Mouse (Mus musculus) lung, embryonic 15.5 days (tissue): ENCODE measurements around the gene Nsun4. TPM values are rescaled to one million over a fixed set of nuclear protein-coding genes. Genes with fewer than 3 reads are reported as not detected.

Experiments used
- ATAC-seq: fragments of 200-750 bp; cut with Nextera tagmentation; 2 replicates; pipeline ENCODE4 v1.8.0; 2017; ENCODE audit warnings: moderate number of reproducible peaks, borderline replicate concordance; ENCODE audit not compliant: low FRiP score, low TSS enrichment; ENCODE audit errors: extremely low read depth
- H3K27ac ChIP-seq: fragments of 300-500 bp; sonication (generic); 2 replicates; pipeline ENCODE4 v1.5.1; 2015; ENCODE audit warnings: moderate library complexity, mild to moderate bottlenecking, inconsistent platforms
- H3K27me3 ChIP-seq: fragments of 300-500 bp; sonication (generic); 2 replicates; pipeline ENCODE4 v1.6.1; 2015; ENCODE audit warnings: inconsistent platforms
- H3K36me3 ChIP-seq: fragments of 300-500 bp; sonication (generic); 2 replicates; pipeline ENCODE4 v1.6.1; 2015; ENCODE audit warnings: inconsistent platforms
- H3K4me1 ChIP-seq: fragments of 300-500 bp; sonication (generic); 2 replicates; pipeline ENCODE4 v1.6.1; 2015; ENCODE audit warnings: inconsistent platforms
- H3K4me2 ChIP-seq: fragments of 300-500 bp; sonication (generic); 2 replicates; pipeline ENCODE4 v1.6.1; 2015; ENCODE audit warnings: inconsistent platforms, mild to moderate bottlenecking, moderate library complexity
- H3K4me3 ChIP-seq: fragments of 300-500 bp; sonication (generic); 2 replicates; pipeline ENCODE4 v1.5.1; 2015; ENCODE audit warnings: mild to moderate bottlenecking, inconsistent platforms
- H3K9ac ChIP-seq: fragments of 300-500 bp; sonication (generic); 2 replicates; pipeline ENCODE4 v1.6.1; 2015; ENCODE audit warnings: inconsistent platforms
- H3K9me3 ChIP-seq: fragments of 300-500 bp; sonication (generic); 2 replicates; pipeline ENCODE4 v1.6.1; 2016; ENCODE audit warnings: inconsistent platforms
- WGBS: fragments of 180-500 bp; shearing (Covaris S2); methylation state at CpG from one replicate; pipeline ENCODE4 v1.1.7; 2015; 5-methylcytosine and 5-hydroxymethylcytosine counted together
- polyA plus RNA-seq: library from polyadenylated mRNA; unstranded; fragments of >200 nt; fragmentation: Nextera tagmentation; extraction: Ambion mirVana; gene quantifications from 2 replicates; pipeline ENCODE4 v1.2.1, GENCODE M21; 2015

The Nsun4 gene
- polyA plus RNA-seq, 1 experiment from 2014 or later: 24.8 TPM

GRCm38 (mm10) chr4:115996729-115997128, 56.9 kb downstream of the Nsun4 start:
- Histone ChIP-seq H3K36me3 (no peaks in the 10 kb centered on the region), H3K27me3 (no peaks in the 10 kb centered on the region), H3K9me3 (no peaks in the 10 kb centered on the region), H3K4me3 (no peak overlapping the region), H3K4me1 (no peaks in the 10 kb centered on the region), H3K27ac (no peak overlapping the region), H3K4me2 (no peak overlapping the region), H3K9ac (no peak overlapping the region)
- no peak for ATAC-seq
- 48% methylated on average over 4 of the region's 4 CpGs for WGBS

- ATAC-seq: no peak
- WGBS: 65% methylated on average over 2 of the region's 2 CpGs
- H3K27me3 ChIP-seq: no peaks in the 10 kb centered on the region
These were observed 58.3 kb downstream of the Nsun4 start for GRCm38 (mm10) chr4:115995376-115995730.

GRCm38 (mm10) chr4:115994662-115995375, 58.9 kb downstream of the Nsun4 start:
- 80% methylated on average over 16 of the region's 16 CpGs for WGBS
- H3K36me3 ChIP-seq: no peaks in the 10 kb centered on the region
- ATAC-seq: no peak

More at GRCm38 (mm10) chr4:115995376-115995730, 58.3 kb downstream of the Nsun4 start:
- no peaks in the 10 kb centered on the region for H3K4me1 ChIP-seq
- no peaks in the 10 kb centered on the region for H3K36me3 ChIP-seq
- no peak overlapping the region for H3K9ac ChIP-seq
- H3K4me3 ChIP-seq: no peak overlapping the region
- H3K4me2 ChIP-seq: no peak overlapping the region
- H3K27ac ChIP-seq: no peak overlapping the region
- no peaks in the 10 kb centered on the region for H3K9me3 ChIP-seq

GRCm38 (mm10) chr4:115989382-115989781, 64.3 kb downstream of the Nsun4 start:
- no peak for ATAC-seq
- no peak overlapping the region for H3K4me2 ChIP-seq
- 67% methylated on average over 7 of the region's 7 CpGs for WGBS
- no peak overlapping the region for H3K4me3 ChIP-seq
- H3K36me3 ChIP-seq: no peaks in the 10 kb centered on the region
- no peaks in the 10 kb centered on the region for H3K27me3 ChIP-seq
- no peak overlapping the region for H3K9ac ChIP-seq
- no peaks in the 10 kb centered on the region for H3K9me3 ChIP-seq
- no peak overlapping the region for H3K27ac ChIP-seq
- H3K4me1 ChIP-seq: peaks cover 3% of the 10 kb centered on the region; the same call in 1 of the 2 replicates

More at GRCm38 (mm10) chr4:115994662-115995375, 58.9 kb downstream of the Nsun4 start:
- Histone ChIP-seq H3K9ac (no peak overlapping the region), H3K4me1 (no peaks in the 10 kb centered on the region), H3K27ac (no peak overlapping the region), H3K4me2 (no peak overlapping the region), H3K9me3 (no peaks in the 10 kb centered on the region), H3K4me3 (no peak overlapping the region), H3K27me3 (no peaks in the 10 kb centered on the region)

GRCm38 (mm10) chr4:115987858-115988530, 65.7 kb downstream of the Nsun4 start:
- Histone ChIP-seq H3K4me1 (peaks cover 6% of the 10 kb centered on the region; the same call in 1 of the 2 replicates), H3K4me2 (no peak overlapping the region), H3K36me3 (no peaks in the 10 kb centered on the region), H3K9ac (no peak overlapping the region), H3K27ac (no peak overlapping the region), H3K27me3 (no peaks in the 10 kb centered on the region; the same call in 1 of the 2 replicates), H3K9me3 (no peaks in the 10 kb centered on the region), H3K4me3 (no peak overlapping the region)
- ATAC-seq: no peak
- WGBS: 70% methylated on average over 5 of the region's 5 CpGs

GRCm38 (mm10) chr4:115987436-115987835, 66.2 kb downstream of the Nsun4 start:
- Histone ChIP-seq H3K36me3 (no peaks in the 10 kb centered on the region), H3K4me3 (no peak overlapping the region), H3K4me1 (peaks cover 6% of the 10 kb centered on the region; the same call in 1 of the 2 replicates), H3K9ac (no peak overlapping the region), H3K4me2 (no peak overlapping the region), H3K9me3 (no peaks in the 10 kb centered on the region), H3K27ac (no peak overlapping the region), H3K27me3 (no peaks in the 10 kb centered on the region; the same call in 1 of the 2 replicates)
- 54% methylated on average over 1 of the region's 1 CpGs for WGBS
- peak; percentile 43; the same call in 1 of the 2 replicates for ATAC-seq

GRCm38 (mm10) chr4:115984967-115985366, 68.7 kb downstream of the Nsun4 start:
- Histone ChIP-seq H3K4me3 (no peak overlapping the region), H3K36me3 (no peaks in the 10 kb centered on the region), H3K27me3 (peaks cover 18% of the 10 kb centered on the region), H3K4me1 (peaks cover 6% of the 10 kb centered on the region; the same call in 1 of the 2 replicates), H3K9ac (no peak overlapping the region), H3K4me2 (0 out of 2 replicates have a peak overlapping the region, but pooled peaks have one; percentile 10), H3K9me3 (no peaks in the 10 kb centered on the region), H3K27ac (no peak overlapping the region)
- no peak for ATAC-seq
- WGBS: 31% methylated on average over 8 of the region's 8 CpGs

- peaks cover 27% of the 10 kb centered on the region for H3K27me3 ChIP-seq
These were observed 69.6 kb downstream of the Nsun4 start for GRCm38 (mm10) chr4:115984111-115984510.

More at GRCm38 (mm10) chr4:115984111-115984510, 69.6 kb downstream of the Nsun4 start:
- no peak overlapping the region for H3K4me3 ChIP-seq
- 3% methylated on average over 13 of the region's 13 CpGs for WGBS
- H3K4me1 ChIP-seq: peaks cover 12% of the 10 kb centered on the region; the same call in 1 of the 2 replicates
- H3K9me3 ChIP-seq: no peaks in the 10 kb centered on the region
- no peak overlapping the region for H3K9ac ChIP-seq
- H3K27ac ChIP-seq: no peak overlapping the region
- H3K4me2 ChIP-seq: 0 out of 2 replicates have a peak overlapping the region, but pooled peaks have one; percentile 10
- ATAC-seq: no peak
- H3K36me3 ChIP-seq: no peaks in the 10 kb centered on the region

Other genes with a start within 250 kb of the Nsun4 start
- gene Mob3c, start 225.8 kb downstream of the Nsun4 start, polyA plus RNA-seq: 11.7 and 13.5 TPM in 2 replicates
- gene Mknk1, start 214.7 kb downstream of the Nsun4 start, polyA plus RNA-seq: 23.9 and 28.3 TPM in 2 replicates
- not detected in 2 replicates for gene Kncn, start 169.5 kb downstream of the Nsun4 start, polyA plus RNA-seq
- gene 6430628N08Rik, start 163.2 kb downstream of the Nsun4 start, polyA plus RNA-seq: not detected in 2 replicates
- gene Dmbx1, start 114.0 kb downstream of the Nsun4 start, polyA plus RNA-seq: 0.05 TPM in 1 of 2 replicates, not detected in the other
- gene Faah, start 36.0 kb downstream of the Nsun4 start, polyA plus RNA-seq: 8.9 and 10.2 TPM in 2 replicates
- 469 and 488 TPM in 2 replicates for gene Uqcrh, start 21.2 kb upstream of the Nsun4 start, polyA plus RNA-seq
- 70.9 and 71.5 TPM in 2 replicates for gene Lrrc41, start 21.4 kb upstream of the Nsun4 start, polyA plus RNA-seq
- 34.5 and 34.7 TPM in 2 replicates for gene Rad54l, start 69.8 kb upstream of the Nsun4 start, polyA plus RNA-seq
- 59.2 and 66.1 TPM in 2 replicates for gene Pomgnt1, start 70.0 kb upstream of the Nsun4 start, polyA plus RNA-seq
- gene Lurap1, start 97.5 kb upstream of the Nsun4 start, polyA plus RNA-seq: 2.8 and 3.3 TPM in 2 replicates
- 10.6 and 13.3 TPM in 2 replicates for gene Tspan1, start 113.7 kb upstream of the Nsun4 start, polyA plus RNA-seq
- not detected in 2 replicates for gene 1700042G07Rik, start 119.5 kb upstream of the Nsun4 start, polyA plus RNA-seq
- not detected in 2 replicates for gene Gm49337, start 119.5 kb upstream of the Nsun4 start, polyA plus RNA-seq
- gene Pik3r3, start 167.7 kb upstream of the Nsun4 start, polyA plus RNA-seq: 24.5 and 24.6 TPM in 2 replicates